Mouse (Mus musculus): ENCODE measurements around the gene Ppa2.

Gene Ppa2

GRCm38 (mm10) chr3:133389803-133390387 lies 80.0 kb downstream of the Ppa2 start:
- no peak for DNase-seq (ENCODE audit: low read depth, low spot score)

DNA sequence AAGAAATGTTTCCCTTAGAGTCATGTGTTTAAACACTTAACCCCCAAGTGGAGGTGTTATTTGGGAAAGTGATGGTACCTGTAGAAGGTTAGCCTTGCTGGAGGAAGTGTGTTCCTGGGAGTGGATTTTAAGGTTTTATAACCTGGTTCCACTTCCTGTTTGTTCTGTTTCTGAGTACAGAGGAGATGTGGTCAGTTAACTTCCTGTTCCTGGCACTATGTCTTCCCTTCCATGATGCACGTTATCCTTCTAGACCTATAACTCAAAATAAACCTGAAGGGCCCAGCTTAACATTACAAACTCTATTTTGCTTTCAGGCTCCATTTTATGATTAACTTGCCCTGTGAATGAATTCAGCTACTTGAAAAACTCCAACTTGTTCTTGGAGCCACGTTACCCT lies 84.6 kb downstream of the Ppa2 start:
- no peak for DNase-seq (ENCODE audit: low read depth, low spot score)

- no peak for DNase-seq (ENCODE audit: low read depth, low spot score)
Observed at GRCm38 (mm10) chr3:133403849-133404248, 93.9 kb downstream of the Ppa2 start.

DNA sequence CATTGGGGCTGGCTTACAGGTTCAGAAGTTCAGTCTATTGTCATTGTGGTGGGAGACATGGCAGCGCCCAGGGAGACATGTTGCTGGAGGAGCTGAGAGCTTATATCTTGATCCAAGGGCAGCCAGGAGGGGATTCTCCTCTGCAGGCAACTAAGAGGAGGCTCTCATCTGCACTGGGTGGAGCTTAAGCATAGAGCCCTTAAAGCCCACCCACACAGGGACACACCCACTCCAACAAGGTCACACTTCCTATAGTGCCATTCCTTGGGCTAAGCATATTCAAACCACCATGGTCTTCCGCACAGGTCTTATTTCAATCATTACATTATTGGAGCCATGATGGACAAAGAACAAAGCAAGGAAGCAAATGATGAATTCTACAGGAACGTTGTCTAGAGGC lies 95.7 kb downstream of the Ppa2 start:
- DNase-seq (ENCODE audit: low read depth, low spot score): no peak

DNA sequence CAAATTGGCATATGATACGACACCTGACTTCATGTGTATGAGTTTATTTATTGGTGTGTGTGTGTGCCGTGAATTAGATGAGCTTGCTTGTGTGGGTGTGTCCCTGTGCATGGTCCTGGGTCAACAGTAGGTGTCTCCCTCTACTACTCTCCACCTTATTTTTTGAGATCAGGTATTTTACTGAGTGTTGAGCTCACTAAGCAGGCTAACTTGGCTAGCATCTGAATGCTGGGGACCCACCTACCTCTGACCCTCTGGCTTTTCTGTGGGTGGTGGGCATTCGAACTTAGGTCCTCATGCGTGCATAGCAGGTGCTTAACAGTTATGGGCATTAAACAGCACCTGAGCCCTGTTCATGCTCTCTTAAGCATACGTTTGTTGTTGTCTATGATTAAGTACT lies 96.3 kb downstream of the Ppa2 start:
- DNase-seq (ENCODE audit: low read depth, low spot score): no peak

- no peak for DNase-seq (ENCODE audit: low read depth, low spot score)
Observed at GRCm38 (mm10) chr3:133411123-133411675, 101.3 kb downstream of the Ppa2 start.

- no peak for DNase-seq (ENCODE audit: low read depth, low spot score)
Observed at GRCm38 (mm10) chr3:133411768-133412167, 101.9 kb downstream of the Ppa2 start.

DNA sequence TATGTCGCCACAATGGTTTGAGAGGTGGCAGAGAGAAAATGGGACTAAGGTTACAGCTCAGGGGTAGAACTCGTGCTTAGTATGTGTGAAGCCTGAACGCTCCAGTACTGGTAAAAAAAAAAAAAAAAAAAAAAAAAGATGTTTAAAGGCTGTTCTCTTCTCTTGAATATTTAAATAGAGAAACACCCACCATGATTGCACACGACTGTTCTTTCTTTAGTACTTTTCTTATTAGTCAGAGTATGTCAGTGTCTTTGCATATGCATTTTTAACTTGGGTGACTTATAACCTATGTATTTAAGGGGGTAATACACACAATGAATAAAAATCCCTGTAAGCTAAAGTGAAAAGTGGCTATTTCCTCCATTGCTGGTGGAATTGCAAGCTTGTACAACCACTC lies 104.8 kb downstream of the Ppa2 start:
- no peak for DNase-seq (ENCODE audit: low read depth, low spot score)

- no peak for DNase-seq (ENCODE audit: low read depth, low spot score)
Observed at GRCm38 (mm10) chr3:133423073-133423472, 113.2 kb downstream of the Ppa2 start.

Measured in WW6 (cell line).